Comparison of ENCODE assay signal across 8 mouse cellular contexts in genomic region chr9:62812216-62813049, GRCm38 (mm10). TPM values are rescaled to one million over a fixed set of nuclear protein-coding genes. Genes with fewer than 3 reads are reported as not detected.
DNase-seq lines count a peak whose midpoint lies in the region; ATAC-seq and TF ChIP-seq lines count a peak whose summit lies in the region.

No protein-coding gene starts in this region.

- TF ChIP-seq CTCF in kidney, postnatal 0 days (IDR thresholded peaks at IDR 0.05; ENCODE audit: low read depth): no peak
- no peak for TF ChIP-seq CTCF in bone marrow, adult 2 months (IDR thresholded peaks at IDR 0.05; ENCODE audit: control insufficient read depth, insufficient read depth, low read length)

- TF ChIP-seq POLR2A in bone marrow, adult 2 months (IDR thresholded peaks at IDR 0.05; ENCODE audit: borderline replicate concordance, control insufficient read depth, low read depth, low read length): no peak

- H3K27me3 ChIP-seq in kidney, postnatal 0 days (ENCODE audit: insufficient read depth, low read length): no peaks in the 10 kb centered on the region
- H3K27me3 ChIP-seq in heart, embryonic 16.5 days (ENCODE audit: control insufficient read depth, insufficient read depth, low read length): no peaks in the 10 kb centered on the region
- H3K27me3 ChIP-seq in midbrain, embryonic 10.5 days (ENCODE audit: low read depth, poor library complexity, severe bottlenecking): no peaks in the 10 kb centered on the region

- no peak for ATAC-seq in kidney, postnatal 0 days (replicated peaks; ENCODE audit: low FRiP score, low read depth)
- peak; percentile 14; the same call in 1 of the 2 replicates for ATAC-seq in heart, embryonic 16.5 days (replicated peaks; ENCODE audit: extremely low read depth, insufficient read depth, low FRiP score)
- no peak for ATAC-seq in megakaryocyte progenitor cell, adult 5-6 weeks (replicated peaks; ENCODE audit: poor library complexity)

- no peaks in the 10 kb centered on the region for H3K9me3 ChIP-seq in kidney, postnatal 0 days (replicated peaks; ENCODE audit: low read length)
- H3K9me3 ChIP-seq in heart, embryonic 16.5 days (replicated peaks; ENCODE audit: control insufficient read depth, low read length): no peaks in the 10 kb centered on the region
- H3K9me3 ChIP-seq in midbrain, embryonic 10.5 days (replicated peaks): no peaks in the 10 kb centered on the region

- H3K4me3 ChIP-seq in kidney, postnatal 0 days (replicated peaks; ENCODE audit: low read depth, low read length): peak overlapping the region; percentile 90
- H3K4me3 ChIP-seq in bone marrow, adult 2 months (replicated peaks; ENCODE audit: control insufficient read depth, low read depth, low read length): peak overlapping the region; percentile 82
- peak overlapping the region; percentile 86 for H3K4me3 ChIP-seq in heart, embryonic 16.5 days (ENCODE audit: low read length)
- H3K4me3 ChIP-seq in midbrain, embryonic 10.5 days: peak overlapping the region; percentile 92

- peak overlapping the region; percentile 90 for H3K9ac ChIP-seq in kidney, postnatal 0 days (ENCODE audit: low read depth, low read length)
- H3K9ac ChIP-seq in heart, embryonic 16.5 days (ENCODE audit: low read length): peak overlapping the region; percentile 93

- peak overlapping the region; percentile 96 for H3K27ac ChIP-seq in kidney, postnatal 0 days
- H3K27ac ChIP-seq in bone marrow, adult 2 months (ENCODE audit: control insufficient read depth, insufficient read depth, low read depth, low read length, poor library complexity): peak overlapping the region; percentile 94
- H3K27ac ChIP-seq in heart, embryonic 16.5 days (ENCODE audit: low read length): peak overlapping the region; percentile 95
- H3K27ac ChIP-seq in midbrain, embryonic 10.5 days (replicated peaks): peak overlapping the region; percentile 99

- H3K4me1 ChIP-seq in kidney, postnatal 0 days (replicated peaks; ENCODE audit: insufficient read depth, low read length): peaks cover 10% of the 10 kb centered on the region; the same call in 1 of the 2 replicates
- H3K4me1 ChIP-seq in bone marrow, adult 2 months (ENCODE audit: control insufficient read depth, insufficient read depth, low read length): no peaks in the 10 kb centered on the region; the same call in 1 of the 2 replicates
- H3K4me1 ChIP-seq in heart, embryonic 16.5 days (ENCODE audit: control insufficient read depth, insufficient read depth, low read length): peaks cover 30% of the 10 kb centered on the region
- peaks cover 44% of the 10 kb centered on the region for H3K4me1 ChIP-seq in midbrain, embryonic 10.5 days

- peak; percentile 66 for DNase-seq in kidney, postnatal 0 days (ENCODE audit: low spot score)
- no peak for DNase-seq in kidney, adult 8-10 months
- DNase-seq in midbrain, embryonic 10.5 days (ENCODE audit: low spot score): peak; percentile 27
- DNase-seq in spleen, postnatal 10 days (ENCODE audit: low spot score in 2 of 2): no peak
- DNase-seq in natural killer cell, adult 2 months (ENCODE audit: low spot score in 2 of 2): no peak

- H3K36me3 ChIP-seq in kidney, postnatal 0 days (ENCODE audit: insufficient read depth, low read length): no peaks in the 10 kb centered on the region
- no peaks in the 10 kb centered on the region; the same call in 1 of the 2 replicates for H3K36me3 ChIP-seq in heart, embryonic 16.5 days (ENCODE audit: control insufficient read depth, insufficient read depth)
- H3K36me3 ChIP-seq in midbrain, embryonic 10.5 days: no peaks in the 10 kb centered on the region

- H3K4me2 ChIP-seq in kidney, postnatal 0 days (ENCODE audit: low read length): peak overlapping the region; percentile 88
- peak overlapping the region; percentile 94 for H3K4me2 ChIP-seq in heart, embryonic 16.5 days (ENCODE audit: low read depth, low read length)

- 15% methylated on average over 14 of the region's 14 CpGs for WGBS in kidney, postnatal 0 days
- WGBS in bone marrow, adult 2 months: 34% methylated on average over 14 of the region's 14 CpGs
- 16% methylated on average over 14 of the region's 14 CpGs for WGBS in heart, embryonic 16.5 days
- 12% methylated on average over 14 of the region's 14 CpGs for WGBS in midbrain, embryonic 10.5 days

RNA-seq across cellular contexts. Expression of gene Fem1b, which starts 0.7 kb away (rescaled TPM):
- 15.1 and 15.4 TPM in 2 replicates for polyA plus RNA-seq in kidney, postnatal 0 days (2015; fragmentation: Nextera tagmentation; extraction: Ambion mirVana)
- polyA plus RNA-seq in bone marrow, adult 2 months (2011; ENCODE audit: insufficient read depth, insufficient read length, low replicate concordance, missing spikeins): 10.1 and 20.0 TPM in 2 replicates
- 12.1 and 13.4 TPM in 2 replicates for polyA plus RNA-seq in heart, embryonic 16.5 days (2015; fragmentation: Nextera tagmentation; extraction: Ambion mirVana)
- polyA plus RNA-seq in midbrain, embryonic 10.5 days (2016; fragmentation: Nextera tagmentation; extraction: Ambion mirVana): 34.5 and 41.0 TPM in 2 replicates
- total RNA-seq in megakaryocyte progenitor cell, adult 5-6 weeks (2015): 28.2 and 31.4 TPM in 2 replicates
- total RNA-seq in megakaryocyte progenitor cell, adult 5-6 weeks (2017): 46.9 and 54.6 TPM in 2 replicates

RNA-seq across cellular contexts. Expression of gene Cln6, which starts 26.2 kb away (rescaled TPM):
- 26.8 and 26.9 TPM in 2 replicates for polyA plus RNA-seq in kidney, postnatal 0 days (2015; fragmentation: Nextera tagmentation; extraction: Ambion mirVana)
- 31.7 and 33.3 TPM in 2 replicates for polyA plus RNA-seq in bone marrow, adult 2 months (2011; ENCODE audit: insufficient read depth, insufficient read length, low replicate concordance, missing spikeins)
- 15.9 and 16.3 TPM in 2 replicates for polyA plus RNA-seq in heart, embryonic 16.5 days (2015; fragmentation: Nextera tagmentation; extraction: Ambion mirVana)
- 10.2 and 13.3 TPM in 2 replicates for polyA plus RNA-seq in midbrain, embryonic 10.5 days (2016; fragmentation: Nextera tagmentation; extraction: Ambion mirVana)
- 53.0 and 53.5 TPM in 2 replicates for total RNA-seq in megakaryocyte progenitor cell, adult 5-6 weeks (2015)
- 22.3 and 25.5 TPM in 2 replicates for total RNA-seq in megakaryocyte progenitor cell, adult 5-6 weeks (2017)

RNA-seq across cellular contexts. Expression of gene Calml4, which starts 45.4 kb away (rescaled TPM):
- polyA plus RNA-seq in kidney, postnatal 0 days (2015; fragmentation: Nextera tagmentation; extraction: Ambion mirVana): 301 and 303 TPM in 2 replicates
- 3.6 and 12.6 TPM in 2 replicates for polyA plus RNA-seq in bone marrow, adult 2 months (2011; ENCODE audit: insufficient read depth, insufficient read length, low replicate concordance, missing spikeins)
- polyA plus RNA-seq in heart, embryonic 16.5 days (2015; fragmentation: Nextera tagmentation; extraction: Ambion mirVana): 3.4 and 4.2 TPM in 2 replicates
- 0.36 and 0.60 TPM in 2 replicates for polyA plus RNA-seq in midbrain, embryonic 10.5 days (2016; fragmentation: Nextera tagmentation; extraction: Ambion mirVana)
- 1.4 and 2.1 TPM in 2 replicates for total RNA-seq in megakaryocyte progenitor cell, adult 5-6 weeks (2015)
- 1.6 and 2.8 TPM in 2 replicates for total RNA-seq in megakaryocyte progenitor cell, adult 5-6 weeks (2017)

Comparison
In these comparisons a context has a peak if more than half of its experiments do, and no peak if none do; other contexts are left out.
1. DNase-seq: peak in kidney, postnatal 0 days (single experiment) and midbrain, embryonic 10.5 days (single experiment); none in kidney, adult 8-10 months (0 of 2), spleen, postnatal 10 days (0 of 2) and natural killer cell, adult 2 months (0 of 2).
2. RNA of gene Calml4, which starts 45.4 kb away (polyA plus RNA-seq): 301 to 303 TPM in kidney, postnatal 0 days; 3.6 to 12.6 TPM in bone marrow, adult 2 months, 3.4 to 4.2 TPM in heart, embryonic 16.5 days and 0.36 to 0.60 TPM in midbrain, embryonic 10.5 days; every median in the first group is over 10 times any median in the second.
3. Peak in every context shown above with its lines, with median percentiles within 50 percentile points of each other: H3K27ac ChIP-seq and H3K4me3 ChIP-seq.